Mouse (Mus musculus) hindbrain, embryonic 15.5 days (tissue): ENCODE measurements at regions not wholly inside any gene's neighbourhood (a gene's known extent, or its start where the extent isn't known, plus 50 kb on each side); places are given as distances from the start of the nearest gene placed in this dataset.
A peak's percentile ranks its signal among the peaks of the same experiment; 100 is the strongest.

Source experiments
- ATAC-seq: fragments of 200-750 bp; cut with Nextera tagmentation; 2 replicates; pipeline ENCODE4 v1.8.0; 2017; ENCODE audit warnings: low read depth, moderate number of reproducible peaks, moderate TSS enrichment; ENCODE audit not compliant: low FRiP score
- H3K27ac ChIP-seq: fragments of 300-500 bp; sonication (generic); replicated peaks from 2 replicates; pipeline ENCODE4 v1.5.1; 2015; ENCODE audit warnings: mild to moderate bottlenecking, inconsistent platforms
- H3K27me3 ChIP-seq: fragments of 300-500 bp; sonication (generic); 2 replicates; pipeline ENCODE4 v1.6.1; 2015; ENCODE audit warnings: control low read depth, inconsistent platforms
- H3K36me3 ChIP-seq: fragments of 300-500 bp; sonication (generic); 2 replicates; pipeline ENCODE4 v1.6.1; 2015; ENCODE audit warnings: control low read depth, inconsistent platforms
- H3K4me1 ChIP-seq: fragments of 300-500 bp; sonication (generic); replicated peaks from 2 replicates; pipeline ENCODE4 v1.6.1; 2015; ENCODE audit warnings: control low read depth, inconsistent platforms
- H3K4me2 ChIP-seq: fragments of 300-500 bp; sonication (generic); 2 replicates; pipeline ENCODE4 v1.6.1; 2015; ENCODE audit warnings: moderate library complexity, mild to moderate bottlenecking, inconsistent platforms
- H3K4me3 ChIP-seq: fragments of 300-500 bp; sonication (generic); 2 replicates; pipeline ENCODE4 v1.5.1; 2015; ENCODE audit warnings: mild to moderate bottlenecking, inconsistent platforms
- H3K9ac ChIP-seq: fragments of 300-500 bp; sonication (generic); 2 replicates; pipeline ENCODE4 v1.6.1; 2015; ENCODE audit warnings: inconsistent platforms
- H3K9me3 ChIP-seq: fragments of 300-500 bp; sonication (generic); 2 replicates; pipeline ENCODE4 v1.6.1; 2016; ENCODE audit warnings: control low read depth, inconsistent platforms
- WGBS: fragments of 180-500 bp; shearing (Covaris S2); methylation state at CpG from one replicate; pipeline ENCODE4 v1.1.7; 2015; 5-methylcytosine and 5-hydroxymethylcytosine counted together

DNA sequence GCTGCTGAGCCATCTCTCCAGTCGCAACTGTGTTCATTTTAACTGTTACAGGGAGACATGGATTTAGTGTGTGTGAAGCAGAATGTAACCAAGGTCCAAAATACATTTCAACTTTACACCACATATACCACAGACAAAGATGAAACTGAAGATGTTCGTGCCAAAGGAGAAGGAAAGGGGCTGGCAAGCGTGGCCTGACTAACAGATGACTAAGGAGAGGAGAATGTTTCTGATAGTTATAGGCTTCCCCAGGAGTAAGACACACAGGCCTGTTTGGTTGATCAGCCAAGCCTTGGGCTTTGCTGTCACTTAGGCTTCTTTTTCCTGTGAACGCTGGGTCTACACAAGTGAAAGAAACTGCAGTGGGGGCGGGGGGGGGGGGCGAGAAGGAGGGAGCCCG is 189.8 kb downstream of the Btg1 start:
- no peaks in the 10 kb centered on the region for H3K9me3 ChIP-seq
- H3K4me1 ChIP-seq = no peaks in the 10 kb centered on the region
- no peaks in the 10 kb centered on the region for H3K36me3 ChIP-seq
- WGBS = 69% methylated on average over 6 of the region's 7 CpGs
- no peak overlapping the region for H3K4me2 ChIP-seq
- no peaks in the 10 kb centered on the region for H3K27me3 ChIP-seq
- ATAC-seq = no peak
- no peak overlapping the region for H3K27ac ChIP-seq
- no peak overlapping the region for H3K9ac ChIP-seq
- no peak overlapping the region for H3K4me3 ChIP-seq

DNA sequence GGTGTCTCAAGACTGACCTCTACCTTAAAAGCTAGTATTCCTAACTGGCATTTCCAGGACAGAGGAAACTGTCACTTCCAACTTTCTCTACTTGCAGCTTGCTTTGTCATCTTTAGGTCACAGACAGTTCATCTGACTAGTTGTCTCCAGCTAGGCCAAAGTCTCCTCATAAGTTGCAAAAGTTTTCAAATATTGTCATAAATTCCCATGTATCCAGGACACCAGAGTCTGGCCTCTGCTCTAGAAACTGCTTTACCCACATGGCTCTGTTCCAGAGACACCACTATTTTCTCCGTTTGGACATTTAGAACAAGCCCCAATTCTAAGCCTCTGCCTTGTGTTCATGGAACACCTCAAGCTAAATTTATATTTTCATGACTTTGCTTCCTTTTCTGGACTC is 205.0 kb downstream of the Btg1 start:
- H3K27ac ChIP-seq = no peak overlapping the region
- no peak for ATAC-seq
- H3K9ac ChIP-seq = no peak overlapping the region
- no peaks in the 10 kb centered on the region for H3K36me3 ChIP-seq
- H3K9me3 ChIP-seq = no peaks in the 10 kb centered on the region
- no peak overlapping the region for H3K4me3 ChIP-seq
- no peak overlapping the region for H3K4me2 ChIP-seq
- no peaks in the 10 kb centered on the region for H3K4me1 ChIP-seq
- no peaks in the 10 kb centered on the region for H3K27me3 ChIP-seq
- WGBS = 85% methylated on average over 1 of the region's 1 CpGs

DNA sequence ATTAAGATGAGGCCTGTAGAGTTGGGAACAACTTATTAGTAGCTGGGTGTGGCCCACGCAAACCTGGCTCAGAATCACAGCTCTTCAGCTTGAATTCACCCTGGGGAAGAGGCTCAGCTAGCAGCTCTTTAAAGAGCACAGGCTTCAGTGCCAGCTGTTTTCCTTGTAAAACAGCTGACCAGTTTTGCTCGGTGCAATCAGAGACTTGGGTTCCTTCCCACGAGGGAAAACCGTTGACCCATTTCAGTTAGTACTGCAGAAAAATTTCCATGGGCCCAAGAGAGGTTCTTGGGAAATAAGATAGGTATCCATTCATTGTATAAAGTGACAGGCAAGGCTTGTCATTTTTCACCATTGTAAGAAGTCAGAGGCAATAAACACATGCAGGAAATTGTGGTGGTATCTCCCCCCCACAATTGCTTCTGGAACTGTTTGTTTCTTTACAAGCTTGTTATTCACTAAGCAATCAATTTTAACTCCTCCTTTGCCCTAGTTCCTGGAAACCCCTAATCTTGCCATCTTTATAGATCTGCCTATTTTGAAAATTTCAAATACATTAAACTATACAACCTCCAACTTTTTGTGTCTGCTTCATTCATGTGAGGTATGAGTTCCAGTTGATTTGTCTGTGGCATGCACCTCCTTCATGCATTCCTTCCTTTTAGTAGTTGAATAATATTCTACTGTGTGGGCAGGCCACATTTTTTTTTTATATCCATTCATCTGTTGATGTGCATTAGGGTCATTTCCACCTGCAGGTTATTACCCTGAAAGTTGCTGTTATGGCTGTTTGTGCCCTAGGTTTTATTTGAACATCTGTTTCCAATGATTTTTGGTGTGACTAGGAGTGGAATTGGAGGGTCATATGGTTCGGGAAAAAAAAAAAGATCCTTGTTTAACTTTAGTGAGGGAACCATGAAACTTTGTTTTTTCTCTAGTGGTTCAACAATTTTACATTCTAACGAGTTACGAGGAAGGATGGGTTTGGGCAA is 205.8 kb downstream of the Btg1 start:
- Histone ChIP-seq H3K4me1 (no peaks in the 10 kb centered on the region), H3K36me3 (no peaks in the 10 kb centered on the region), H3K27me3 (no peaks in the 10 kb centered on the region), H3K4me3 (no peak overlapping the region), H3K9ac (no peak overlapping the region), H3K27ac (no peak overlapping the region), H3K4me2 (no peak overlapping the region), H3K9me3 (no peaks in the 10 kb centered on the region)
- ATAC-seq = no peak
- 78% methylated on average over 7 of the region's 7 CpGs for WGBS

DNA sequence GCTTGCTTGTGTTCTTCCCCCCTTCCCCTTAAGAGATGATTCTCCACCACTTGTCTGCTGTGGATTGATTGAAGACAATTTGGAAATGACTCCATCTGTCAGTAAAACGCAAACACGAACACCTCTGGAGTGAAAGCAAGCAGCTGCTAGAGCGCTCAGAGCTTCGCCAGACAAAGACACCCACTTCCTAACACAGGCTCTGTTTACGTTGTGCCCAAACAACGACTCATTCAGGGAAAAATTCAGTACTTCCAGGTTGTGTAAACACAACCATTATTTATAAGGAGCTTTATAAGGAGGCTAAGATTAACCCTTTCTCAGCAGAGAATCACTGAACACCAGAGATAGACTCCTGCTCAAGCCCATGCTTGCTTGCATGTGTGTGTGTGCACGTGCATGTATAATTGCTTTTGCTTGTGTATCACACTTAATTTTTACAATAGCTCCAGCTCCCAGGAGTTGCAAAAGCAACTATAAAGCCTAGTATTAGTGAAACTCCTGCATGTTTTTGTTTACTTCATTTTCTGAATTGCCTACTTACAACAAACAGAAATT is 209.5 kb downstream of the Btg1 start:
- H3K4me2 ChIP-seq = peak overlapping the region; percentile 26
- no peaks in the 10 kb centered on the region for H3K4me1 ChIP-seq
- no peaks in the 10 kb centered on the region for H3K36me3 ChIP-seq
- 0 out of 2 replicates have a peak overlapping the region, but pooled peaks have one; percentile 12 for H3K27ac ChIP-seq
- H3K9ac ChIP-seq = no peak overlapping the region
- 0 out of 2 replicates have a peak overlapping the region, but pooled peaks have one; percentile 2 for H3K4me3 ChIP-seq
- WGBS = 26% methylated on average over 7 of the region's 7 CpGs
- H3K9me3 ChIP-seq = no peaks in the 10 kb centered on the region
- ATAC-seq = peak; percentile 42; the same call in 1 of the 2 replicates
- H3K27me3 ChIP-seq = no peaks in the 10 kb centered on the region

DNA sequence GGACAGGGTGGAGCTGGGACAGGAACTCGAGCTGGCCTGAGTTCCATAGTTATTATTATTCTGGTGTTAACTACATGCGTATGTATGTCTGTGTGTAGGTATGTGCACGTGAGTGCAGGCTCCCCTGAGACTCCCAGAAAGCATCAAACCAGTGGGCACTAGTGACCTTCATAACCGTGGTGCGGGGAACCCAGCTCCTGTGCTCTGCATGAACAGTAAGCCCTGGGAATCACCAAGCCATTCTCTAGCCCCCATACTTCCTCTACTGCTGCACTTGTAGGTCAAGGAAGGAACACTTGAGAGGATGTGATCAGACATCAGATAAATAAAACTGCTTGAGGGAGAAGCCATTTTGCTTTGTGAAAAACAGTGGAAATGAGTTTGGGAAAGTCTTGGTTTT is 211.2 kb downstream of the Btg1 start:
- no peaks in the 10 kb centered on the region for H3K9me3 ChIP-seq
- ATAC-seq = no peak
- no peak overlapping the region for H3K4me2 ChIP-seq
- no peak overlapping the region for H3K9ac ChIP-seq
- H3K27me3 ChIP-seq = no peaks in the 10 kb centered on the region
- 84% methylated on average over 5 of the region's 5 CpGs for WGBS
- H3K36me3 ChIP-seq = no peaks in the 10 kb centered on the region
- no peak overlapping the region for H3K4me3 ChIP-seq
- H3K4me1 ChIP-seq = no peaks in the 10 kb centered on the region
- no peak overlapping the region for H3K27ac ChIP-seq

DNA sequence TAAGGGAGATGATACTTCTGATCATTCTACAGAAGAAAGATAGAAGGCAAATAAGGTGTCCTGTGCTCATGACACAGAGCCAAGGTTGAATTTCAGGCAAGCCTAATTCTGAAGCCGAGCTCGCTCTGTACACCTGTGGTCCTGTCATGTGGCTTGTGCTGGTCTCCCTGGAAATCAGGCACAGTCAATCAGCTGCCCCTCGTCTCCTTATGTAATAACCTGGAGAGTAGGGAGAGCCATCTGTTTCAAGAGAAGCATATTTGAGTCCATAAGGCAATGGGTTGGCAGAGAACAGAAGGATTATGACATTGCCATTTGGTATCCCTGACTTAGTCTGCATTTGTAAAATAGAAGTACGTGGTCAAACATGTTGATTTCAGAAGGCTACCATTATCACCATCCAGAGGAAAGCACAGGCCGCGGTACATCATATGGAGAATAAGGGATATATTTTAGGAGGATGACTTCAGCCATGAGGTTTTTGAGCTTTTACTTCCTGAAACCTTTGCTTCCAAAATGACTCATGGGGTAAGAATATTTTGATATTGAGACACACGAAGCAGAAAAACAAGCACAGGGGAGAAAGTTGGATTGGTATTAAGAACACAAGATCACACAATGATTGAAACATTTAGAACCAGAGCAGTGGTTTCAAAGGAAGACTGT is 211.9 kb downstream of the Btg1 start:
- Histone ChIP-seq H3K36me3 (no peaks in the 10 kb centered on the region), H3K4me2 (no peak overlapping the region), H3K4me3 (no peak overlapping the region), H3K9me3 (no peaks in the 10 kb centered on the region), H3K27ac (no peak overlapping the region), H3K27me3 (no peaks in the 10 kb centered on the region), H3K9ac (no peak overlapping the region), H3K4me1 (no peaks in the 10 kb centered on the region)
- WGBS = 79% methylated on average over 7 of the region's 7 CpGs
- no peak for ATAC-seq

DNA sequence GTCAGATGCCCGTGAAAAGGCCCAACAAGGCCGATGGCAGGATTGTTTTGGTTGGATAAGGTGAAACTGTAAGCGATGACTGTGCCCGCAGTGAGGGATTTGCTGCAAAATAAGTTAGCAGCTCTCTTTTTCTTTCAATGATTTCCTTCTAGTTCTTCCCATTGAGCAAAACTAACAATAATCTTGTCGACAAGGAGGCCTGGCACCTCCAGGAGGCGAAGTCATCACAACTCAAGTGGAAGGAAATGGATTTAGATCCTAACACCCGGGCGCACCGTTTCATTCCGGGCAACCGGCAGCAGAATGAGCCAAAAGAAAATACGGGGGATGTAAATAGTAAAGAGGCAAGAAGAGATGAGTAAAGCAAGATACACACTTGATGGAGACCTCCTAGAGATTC is 214.3 kb downstream of the Btg1 start:
- no peak for ATAC-seq
- Histone ChIP-seq H3K36me3 (no peaks in the 10 kb centered on the region), H3K27me3 (no peaks in the 10 kb centered on the region), H3K9ac (no peak overlapping the region), H3K4me1 (no peaks in the 10 kb centered on the region), H3K27ac (no peak overlapping the region), H3K4me2 (no peak overlapping the region), H3K4me3 (no peak overlapping the region), H3K9me3 (no peaks in the 10 kb centered on the region)
- WGBS = 83% methylated on average over 12 of the region's 12 CpGs

DNA sequence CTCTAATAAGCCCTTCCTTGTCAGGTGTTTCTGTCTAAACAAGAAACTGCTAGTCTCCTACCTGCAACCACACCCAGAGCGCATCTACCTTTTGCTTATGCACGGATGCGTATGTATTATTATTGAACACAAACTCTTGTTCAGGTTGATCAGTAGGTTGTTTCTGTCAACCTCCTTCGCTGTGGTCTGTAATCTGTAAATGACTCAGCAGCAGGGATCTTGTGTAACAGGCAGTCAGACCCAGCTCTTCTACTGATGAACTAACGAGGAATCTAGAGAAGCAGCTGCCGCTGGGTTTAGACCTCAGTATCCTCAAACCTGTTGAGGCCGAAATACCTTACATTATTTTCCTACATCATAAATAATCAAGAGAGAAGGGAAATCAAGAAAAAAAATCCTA is 220.4 kb downstream of the Btg1 start:
- Histone ChIP-seq H3K27me3 (no peaks in the 10 kb centered on the region), H3K27ac (no peak overlapping the region), H3K9me3 (no peaks in the 10 kb centered on the region), H3K4me1 (no peaks in the 10 kb centered on the region), H3K4me3 (no peak overlapping the region), H3K4me2 (no peak overlapping the region), H3K9ac (no peak overlapping the region), H3K36me3 (no peaks in the 10 kb centered on the region)
- 92% methylated on average over 7 of the region's 7 CpGs for WGBS
- ATAC-seq = no peak

DNA sequence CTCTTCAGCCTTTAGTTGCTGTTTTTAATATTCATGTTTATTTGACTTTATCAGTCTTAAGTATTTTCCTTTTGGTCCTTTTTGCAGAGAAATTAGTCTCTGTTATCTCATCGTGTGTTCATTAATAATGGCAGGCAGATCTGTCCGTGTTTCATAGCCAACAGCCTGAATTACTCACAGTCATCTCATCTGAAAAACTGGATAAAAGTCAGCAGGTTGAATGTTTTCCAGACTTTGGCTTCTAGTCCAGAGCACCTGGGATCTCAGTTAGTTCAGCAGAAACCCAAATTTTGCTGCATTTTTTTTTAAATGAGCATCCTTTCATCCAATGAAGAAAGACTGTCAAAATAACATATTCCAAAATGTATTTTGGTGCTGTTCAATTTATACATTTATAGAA is 224.3 kb downstream of the Btg1 start:
- Histone ChIP-seq H3K9ac (no peak overlapping the region), H3K27ac (no peak overlapping the region), H3K36me3 (no peaks in the 10 kb centered on the region), H3K4me3 (no peak overlapping the region), H3K4me2 (no peak overlapping the region), H3K27me3 (no peaks in the 10 kb centered on the region), H3K9me3 (no peaks in the 10 kb centered on the region), H3K4me1 (no peaks in the 10 kb centered on the region)
- ATAC-seq = no peak
- 83% methylated on average over 2 of the region's 2 CpGs for WGBS

DNA sequence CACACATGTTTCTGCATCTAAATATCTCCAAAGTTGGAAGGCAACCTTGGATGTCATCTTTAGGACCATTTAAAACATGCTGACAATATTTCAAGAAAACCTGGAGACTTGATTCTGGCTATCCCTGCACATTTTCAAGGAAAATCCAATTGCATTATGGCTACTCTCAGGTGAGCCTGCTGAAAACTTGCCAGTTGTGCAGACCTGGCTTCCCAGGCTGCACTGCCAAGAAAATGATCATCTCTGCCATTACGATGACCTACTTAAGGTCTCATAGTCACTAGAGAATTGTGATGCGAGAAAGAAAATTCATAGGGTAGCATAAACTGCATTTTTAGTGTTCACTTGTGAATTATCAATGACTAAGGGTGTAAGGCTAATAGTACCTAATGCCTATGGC is 225.2 kb downstream of the Btg1 start:
- H3K27me3 ChIP-seq = no peaks in the 10 kb centered on the region
- 81% methylated on average over 2 of the region's 2 CpGs for WGBS
- no peak for ATAC-seq
- no peak overlapping the region for H3K27ac ChIP-seq
- no peaks in the 10 kb centered on the region for H3K9me3 ChIP-seq
- H3K4me2 ChIP-seq = no peak overlapping the region
- no peaks in the 10 kb centered on the region for H3K36me3 ChIP-seq
- H3K4me1 ChIP-seq = 0 out of 2 replicates have a peak, but pooled peaks cover under 1% of the 10 kb centered on the region
- H3K9ac ChIP-seq = no peak overlapping the region
- H3K4me3 ChIP-seq = no peak overlapping the region

DNA sequence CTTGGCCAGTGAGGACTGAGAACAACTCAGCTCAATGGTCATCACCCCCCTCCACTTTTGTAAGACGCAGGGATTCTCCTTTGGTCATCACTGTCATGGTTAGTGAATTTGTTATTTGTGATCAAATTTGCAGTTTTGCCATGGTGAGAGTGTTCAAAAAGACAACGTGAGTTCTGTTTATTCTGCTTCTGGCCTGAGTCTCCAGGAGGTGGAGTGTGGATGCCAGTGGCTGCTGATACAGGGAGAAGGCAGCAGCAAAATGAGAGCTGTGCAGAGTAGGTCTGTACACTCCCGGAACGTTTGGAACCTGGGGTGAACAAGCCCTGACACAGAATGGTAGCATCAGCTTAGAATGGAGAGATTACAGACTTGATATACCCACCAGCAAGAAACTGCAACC is 229.1 kb downstream of the Btg1 start:
- H3K27ac ChIP-seq = no peak overlapping the region
- no peak overlapping the region for H3K9ac ChIP-seq
- no peaks in the 10 kb centered on the region for H3K9me3 ChIP-seq
- WGBS = 51% methylated on average over 4 of the region's 4 CpGs
- no peak for ATAC-seq
- H3K27me3 ChIP-seq = no peaks in the 10 kb centered on the region
- no peaks in the 10 kb centered on the region for H3K36me3 ChIP-seq
- H3K4me3 ChIP-seq = no peak overlapping the region
- 0 out of 2 replicates have a peak, but pooled peaks cover 5% of the 10 kb centered on the region for H3K4me1 ChIP-seq
- no peak overlapping the region for H3K4me2 ChIP-seq

DNA sequence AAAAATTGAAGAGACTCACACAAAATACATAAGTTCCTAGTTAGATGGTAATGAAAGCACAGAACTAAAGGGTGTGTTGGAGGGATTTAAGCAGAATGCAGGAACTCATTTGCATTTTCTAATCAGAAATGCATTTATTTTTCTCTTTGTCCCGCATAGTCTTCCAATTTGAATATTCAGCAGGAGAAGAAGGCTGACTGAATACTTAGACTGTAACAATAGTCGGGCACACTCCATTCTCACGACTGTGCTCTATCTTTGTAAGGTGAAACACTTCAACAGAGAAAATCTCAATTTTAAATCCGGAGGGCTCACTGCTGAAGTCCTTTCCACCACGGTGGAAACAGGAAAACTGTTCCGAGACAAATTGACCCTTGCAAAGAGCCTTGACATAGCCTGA is 230.2 kb downstream of the Btg1 start:
- Histone ChIP-seq H3K9me3 (no peaks in the 10 kb centered on the region), H3K9ac (no peak overlapping the region), H3K27me3 (no peaks in the 10 kb centered on the region), H3K36me3 (no peaks in the 10 kb centered on the region), H3K4me3 (no peak overlapping the region), H3K4me2 (no peak overlapping the region), H3K27ac (no peak overlapping the region), H3K4me1 (0 out of 2 replicates have a peak, but pooled peaks cover 5% of the 10 kb centered on the region)
- 19% methylated on average over 6 of the region's 6 CpGs for WGBS
- no peak for ATAC-seq
